Mouse (Mus musculus) heart, adult 2 months (tissue): ENCODE measurements around the gene Kif1bp. TPM values are rescaled to one million over a fixed set of nuclear protein-coding genes. Genes with fewer than 3 reads are reported as not detected.
"Not testable (repeated sequence)": the region's sequence is repeated elsewhere in the genome, so short reads cannot be mapped to it uniquely, and the experiment has no call there.

Experiments used
- DNase-seq, 2 experiments: peaks; one replicate each; pipeline ENCODE4 v3.0.0; 2021
- H3K27ac ChIP-seq: fragments of 200-600 bp; 2 replicates; pipeline ENCODE4 v1.8.1; 2022
- H3K27me3 ChIP-seq: fragments of 200-500 bp; 2 replicates; pipeline ENCODE4 v1.6.1; 2012; ENCODE audit warnings: mild to moderate bottlenecking, low read length, inconsistent platforms, mixed read lengths; ENCODE audit not compliant: control insufficient read depth, insufficient read depth
- H3K36me3 ChIP-seq: fragments of 200-500 bp; 2 replicates; pipeline ENCODE4 v1.6.1; 2012; ENCODE audit warnings: low read length, inconsistent platforms; ENCODE audit not compliant: control insufficient read depth, insufficient read depth
- H3K4me1 ChIP-seq: fragments of 200-500 bp; 2 replicates; pipeline ENCODE4 v1.6.1; 2011; ENCODE audit warnings: low read length; ENCODE audit not compliant: control insufficient read depth, insufficient read depth
- H3K4me3 ChIP-seq: fragments of 200-600 bp; 2 replicates; pipeline ENCODE4 v1.8.1; 2022
- H3K79me2 ChIP-seq: fragments of 200-500 bp; replicated peaks from 2 replicates; pipeline ENCODE4 v1.6.1; 2012; ENCODE audit warnings: mild to moderate bottlenecking, inconsistent platforms, low read length, moderate library complexity, mixed read lengths; ENCODE audit not compliant: control insufficient read depth, insufficient read depth
- H3K9ac ChIP-seq: fragments of 200-500 bp; 2 replicates; pipeline ENCODE4 v1.6.1; 2012; ENCODE audit warnings: low read depth, mild to moderate bottlenecking, control low read depth, inconsistent platforms, low read length, mixed read lengths
- CTCF ChIP-seq: fragments of 200-600 bp; IDR thresholded peaks from 2 replicates; pipeline ENCODE4 v1.8.1; 2022; ENCODE audit warnings: antibody characterized with exemption, mild to moderate bottlenecking, moderate library complexity
- EP300 ChIP-seq: fragments of 200-500 bp; IDR thresholded peaks from 2 replicates; pipeline ENCODE4 v1.6.1; 2011; ENCODE audit warnings: low read depth, low read length, control low read depth; ENCODE audit not compliant: insufficient read depth
- POLR2A ChIP-seq: fragments of 200-500 bp; IDR thresholded peaks from 2 replicates; pipeline ENCODE4 v1.6.1; 2011; ENCODE audit warnings: mild to moderate bottlenecking, low read depth, low read length, control low read depth; ENCODE audit not compliant: insufficient read depth
- WGBS: fragments of 180-500 bp; shearing (Covaris S2); methylation state at CpG from one replicate; pipeline ENCODE4 v1.1.7; 2018; 5-methylcytosine and 5-hydroxymethylcytosine counted together
- intact Hi-C: fragments of 180-260 bp; cut with DNase I; formaldehyde crosslinking; loops from one replicate; pipeline ENCODE4 v1.15.1; 2025
- polyA plus RNA-seq: library from polyadenylated mRNA; depleted of rRNA; stranded (reverse); fragments of >200 nt; gene quantifications from 2 replicates; pipeline ENCODE4 v1.2.3, GENCODE M21; 2012
- total RNA-seq, 2 experiments: library from RNA; stranded (reverse); gene quantifications; 2 replicates each; pipeline ENCODE4 v1.2.3; 2021

The Kif1bp gene
- total and polyA plus RNA-seq, 3 experiments: 23.0 to 47.3 (median 43.3) TPM

DNA sequence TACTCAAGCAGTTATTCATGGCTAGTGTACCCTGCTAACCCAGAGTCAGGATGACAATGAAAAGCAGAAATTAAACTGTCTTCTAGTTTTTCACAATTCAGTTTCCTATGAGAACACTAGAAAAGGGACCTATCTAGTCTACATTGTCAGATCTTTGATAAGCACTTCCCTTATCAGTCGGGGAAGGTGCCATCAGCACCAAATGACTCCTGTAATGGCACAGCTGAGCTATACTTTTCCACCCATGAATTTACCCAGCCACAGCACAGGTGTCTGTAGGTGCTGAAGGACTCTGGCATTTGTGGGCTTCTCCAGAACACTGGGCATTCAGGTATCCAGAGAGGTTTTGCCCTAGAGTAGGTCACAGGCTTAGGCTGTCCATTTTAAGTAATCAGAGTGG, 5.0 kb upstream of the Kif1bp start:
- no peaks in the 10 kb centered on the region for H3K79me2 ChIP-seq
- H3K27me3 ChIP-seq: no peaks in the 10 kb centered on the region
- no peak for DNase-seq
- H3K9ac ChIP-seq: no peak overlapping the region
- H3K4me3 ChIP-seq: no peak overlapping the region
- H3K36me3 ChIP-seq: no peaks in the 10 kb centered on the region
- no peak overlapping the region for H3K27ac ChIP-seq
- peaks cover 3% of the 10 kb centered on the region; the same call in 1 of the 2 replicates for H3K4me1 ChIP-seq
- WGBS: 54% methylated on average over 1 of the region's 1 CpGs
- intact Hi-C loops: no loop called here
- no peak for TF ChIP-seq EP300
- no peak for TF ChIP-seq CTCF
- no peak for TF ChIP-seq POLR2A

DNA sequence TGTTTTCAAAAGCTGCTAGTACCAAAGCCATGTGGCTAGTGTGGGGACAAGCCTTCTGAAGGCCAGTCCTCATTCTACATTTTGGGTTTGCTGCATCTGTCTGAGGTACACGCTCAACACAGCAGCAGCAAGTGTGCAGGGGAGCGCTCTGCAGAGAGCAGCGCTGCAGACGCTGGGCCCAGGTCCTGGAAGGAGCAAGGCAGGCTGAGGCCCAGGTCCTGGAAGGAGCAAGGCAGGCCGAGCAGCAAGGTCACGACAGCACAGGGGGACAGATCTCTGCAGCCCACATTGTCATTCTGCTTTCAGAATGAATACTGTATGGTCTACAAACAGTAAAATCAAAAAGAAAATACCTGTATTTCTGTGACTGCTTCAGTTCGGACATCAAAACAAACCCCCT, 4.4 kb upstream of the Kif1bp start:
- Histone ChIP-seq H3K4me3 (no peak overlapping the region), H3K9ac (no peak overlapping the region), H3K27me3 (no peaks in the 10 kb centered on the region), H3K4me1 (peaks cover 3% of the 10 kb centered on the region; the same call in 1 of the 2 replicates), H3K27ac (no peak overlapping the region), H3K36me3 (no peaks in the 10 kb centered on the region), H3K79me2 (no peaks in the 10 kb centered on the region)
- intact Hi-C loops: no loop called here
- no peak for TF ChIP-seq CTCF
- TF ChIP-seq EP300: no peak
- TF ChIP-seq POLR2A: no peak
- DNase-seq: no peak
- 73% methylated on average over 7 of the region's 7 CpGs for WGBS

DNA sequence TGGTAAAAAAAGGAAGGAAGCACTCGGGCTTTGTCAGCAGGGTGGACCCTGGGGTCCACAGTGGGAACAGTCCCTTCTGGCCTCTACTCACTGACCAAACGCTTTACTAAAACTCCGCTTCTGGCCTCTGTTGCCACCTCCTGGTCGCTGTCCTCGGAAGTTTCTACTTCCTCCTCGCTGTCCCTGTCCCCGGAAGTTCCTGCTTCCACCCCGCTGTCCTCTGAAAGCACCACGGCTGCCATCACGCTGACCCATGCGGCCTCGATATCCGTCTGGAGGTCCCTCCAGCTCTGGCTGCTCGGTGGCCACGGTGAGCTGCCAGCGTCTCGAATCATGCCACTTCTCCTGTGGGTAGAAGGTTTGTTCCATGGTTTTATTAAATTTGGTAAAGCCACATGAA, 4.0 kb upstream of the Kif1bp start:
- peak in 1 of 2 experiments; percentile 18 for DNase-seq
- Histone ChIP-seq H3K79me2 (no peaks in the 10 kb centered on the region), H3K9ac (no peak overlapping the region), H3K36me3 (peaks cover under 1% of the 10 kb centered on the region), H3K4me1 (peaks cover 3% of the 10 kb centered on the region; the same call in 1 of the 2 replicates), H3K4me3 (no peak overlapping the region), H3K27ac (no peak overlapping the region), H3K27me3 (no peaks in the 10 kb centered on the region)
- intact Hi-C loops: no loop called here
- no peak for TF ChIP-seq CTCF
- no peak for TF ChIP-seq POLR2A
- no peak for TF ChIP-seq EP300
- WGBS: 76% methylated on average over 17 of the region's 17 CpGs

DNA sequence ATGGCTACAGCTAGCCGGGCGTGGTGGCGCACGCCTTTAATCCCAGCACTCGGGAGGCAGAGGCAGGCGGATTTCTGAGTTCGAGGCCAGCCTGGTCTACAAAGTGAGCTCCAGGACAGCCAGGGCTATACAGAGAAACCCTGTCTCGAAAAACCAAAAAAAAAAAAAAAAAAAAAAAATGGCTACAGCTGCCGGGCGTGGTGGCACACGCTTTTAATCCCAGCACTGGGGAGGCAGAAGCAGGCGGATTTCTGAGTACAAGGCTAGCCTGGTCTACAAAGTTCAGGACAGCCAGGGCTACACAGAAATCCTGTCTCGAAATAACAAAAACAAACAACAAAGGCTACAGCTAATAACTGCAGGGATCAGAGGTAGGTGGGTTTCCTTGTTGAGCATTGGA, 872 bp upstream of the Kif1bp start:
- H3K9ac ChIP-seq, H3K79me2 ChIP-seq, H3K27ac ChIP-seq, H3K4me3 ChIP-seq, H3K27me3 ChIP-seq, H3K36me3 ChIP-seq, H3K4me1 ChIP-seq, DNase-seq, intact Hi-C loops: not testable (repeated sequence)
- WGBS: 84% methylated on average over 13 of the region's 13 CpGs

DNA sequence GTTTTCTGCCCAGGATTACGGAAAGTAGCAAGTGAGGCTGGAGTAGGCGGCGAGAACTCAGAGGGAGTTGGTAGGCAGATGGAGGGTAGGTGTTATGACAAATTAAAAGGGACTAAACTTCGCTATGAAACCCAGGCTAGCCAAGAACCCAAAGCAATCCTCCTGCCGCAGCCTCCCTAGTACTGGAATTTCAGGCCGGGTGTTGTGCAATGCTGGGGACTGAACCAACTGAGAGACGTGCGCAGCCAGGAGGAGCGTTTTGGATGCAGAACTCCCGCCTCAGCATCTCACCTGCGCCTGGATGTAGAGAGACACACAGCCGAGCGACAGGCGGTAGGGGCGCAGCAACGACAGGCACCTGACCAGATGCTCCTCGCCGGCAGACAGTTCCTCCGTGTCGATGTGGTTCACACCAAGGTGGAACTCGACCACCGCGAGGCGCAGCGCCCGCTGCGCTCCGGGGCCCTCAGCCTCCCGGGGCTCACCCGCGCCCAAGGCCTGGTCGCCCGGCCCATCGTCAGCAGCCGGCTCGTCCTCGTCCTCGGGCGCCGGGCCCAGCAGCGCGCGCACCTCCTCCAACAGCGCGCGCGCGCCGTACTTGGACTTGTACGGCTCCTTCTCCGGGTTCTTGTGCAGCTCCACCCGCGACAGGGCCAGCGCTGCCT, 452 bp downstream of the Kif1bp start:
- 2% methylated on average over 54 of the region's 54 CpGs for WGBS
- Histone ChIP-seq H3K79me2 (no peaks in the 10 kb centered on the region), H3K36me3 (peaks cover 4% of the 10 kb centered on the region), H3K9ac (peak overlapping the region; percentile 92), H3K27me3 (no peaks in the 10 kb centered on the region), H3K4me3 (peak overlapping the region; percentile 68), H3K27ac (peak overlapping the region; percentile 82), H3K4me1 (peaks cover 5% of the 10 kb centered on the region; the same call in 1 of the 2 replicates)
- no peak for TF ChIP-seq POLR2A
- TF ChIP-seq EP300: no peak
- TF ChIP-seq CTCF: no peak
- intact Hi-C loops: no loop called here
- DNase-seq: no peak

DNA sequence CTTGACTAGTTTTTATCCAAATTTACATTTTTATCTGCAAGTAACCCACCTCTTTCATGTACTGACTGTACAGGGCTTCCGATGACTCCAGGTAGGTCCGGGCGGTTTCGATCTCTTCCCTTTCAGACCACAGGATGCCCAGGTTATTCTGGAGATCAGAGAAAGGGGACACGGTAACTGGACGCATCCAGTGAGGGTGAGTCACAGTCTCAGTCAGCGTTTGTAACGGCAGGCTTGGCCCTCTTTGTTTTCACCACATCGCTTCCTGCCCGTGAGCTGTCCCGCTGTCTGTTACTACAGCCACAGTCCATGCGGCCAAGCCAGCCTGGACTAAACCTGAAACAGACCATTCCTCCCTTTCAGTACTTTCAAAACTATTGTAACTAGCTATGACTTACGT, 3.3 kb downstream of the Kif1bp start:
- Histone ChIP-seq H3K4me1 (peaks cover 5% of the 10 kb centered on the region; the same call in 1 of the 2 replicates), H3K9ac (no peak overlapping the region), H3K4me3 (no peak overlapping the region), H3K79me2 (no peaks in the 10 kb centered on the region), H3K27ac (no peak overlapping the region), H3K27me3 (no peaks in the 10 kb centered on the region), H3K36me3 (peaks cover 4% of the 10 kb centered on the region)
- no peak for DNase-seq
- no peak for TF ChIP-seq CTCF
- TF ChIP-seq EP300: no peak
- no peak for TF ChIP-seq POLR2A
- intact Hi-C loops: no loop called here
- 81% methylated on average over 13 of the region's 13 CpGs for WGBS
